Mouse (Mus musculus) CD8-positive naive resting alpha-beta T cell, adult 2 months (primary cell): ENCODE measurements around the gene Timp2.
A peak's percentile ranks its signal among the peaks of the same experiment; 100 is the strongest.
"Not testable (repeated sequence)": the region's sequence is repeated elsewhere in the genome, so short reads cannot be mapped to it uniquely, and the experiment has no call there.

Source experiments
- DNase-seq, 2 experiments: peaks; one replicate each; pipeline ENCODE4 v3.0.0; 2022; ENCODE audit warnings: low read depth in 2 of 2, low spot score in 2 of 2

The Timp2 gene

DNA sequence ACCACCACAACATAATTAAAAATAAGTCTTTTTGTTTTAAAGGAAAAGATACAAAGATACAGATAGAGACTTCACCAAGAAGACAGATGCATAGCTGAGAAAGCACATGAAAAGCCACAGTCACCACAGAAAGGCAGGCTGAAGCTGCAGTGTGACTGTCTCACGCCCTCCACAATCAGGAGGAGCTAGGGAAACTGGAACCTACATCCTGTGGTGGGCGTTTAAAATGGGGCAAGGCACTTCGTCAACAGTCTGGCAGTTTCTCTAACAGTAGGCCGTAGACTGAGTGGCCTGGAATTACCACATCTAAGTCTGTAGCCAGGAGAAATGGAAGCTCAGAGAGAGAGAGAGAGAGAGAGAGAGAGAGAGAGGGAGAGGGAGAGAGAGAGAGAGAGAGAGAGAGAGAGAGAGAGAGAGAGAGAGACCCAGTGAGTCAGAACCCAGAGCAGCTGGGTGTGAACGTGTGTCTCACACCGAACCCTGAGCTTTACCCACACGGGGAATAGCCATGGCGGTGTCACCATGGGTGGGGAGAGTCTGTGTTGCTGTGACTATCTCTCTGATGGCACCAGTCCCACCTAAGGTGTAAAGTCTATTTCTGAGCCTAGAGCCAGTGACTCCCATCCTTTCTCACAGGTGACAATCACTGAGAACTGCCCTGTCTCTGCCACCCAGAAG is 17.9 kb downstream of the Timp2 start:
- DNase-seq, result peak; percentile 63 to 73

DNA sequence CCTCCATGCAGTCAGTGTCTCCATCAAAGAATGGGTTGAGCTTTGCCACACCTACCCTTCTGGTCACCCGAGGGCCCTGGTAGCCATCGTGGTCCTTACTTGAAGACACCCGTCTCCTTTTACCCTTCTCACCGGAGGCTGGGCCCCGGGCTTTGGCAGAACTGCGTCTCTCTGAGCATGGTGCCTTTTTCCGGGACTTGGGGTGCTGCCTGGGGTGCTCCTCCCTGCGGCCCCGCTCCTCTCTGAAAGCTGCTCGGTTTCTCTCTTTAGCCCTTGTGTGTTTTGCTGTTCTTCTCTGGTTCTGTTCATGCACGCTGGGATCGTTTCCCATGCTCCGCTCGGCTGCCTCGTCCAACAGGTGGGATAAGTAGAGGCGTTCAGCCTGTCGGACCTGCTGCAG is 22.1 kb downstream of the Timp2 start:
- DNase-seq, result no peak

DNA sequence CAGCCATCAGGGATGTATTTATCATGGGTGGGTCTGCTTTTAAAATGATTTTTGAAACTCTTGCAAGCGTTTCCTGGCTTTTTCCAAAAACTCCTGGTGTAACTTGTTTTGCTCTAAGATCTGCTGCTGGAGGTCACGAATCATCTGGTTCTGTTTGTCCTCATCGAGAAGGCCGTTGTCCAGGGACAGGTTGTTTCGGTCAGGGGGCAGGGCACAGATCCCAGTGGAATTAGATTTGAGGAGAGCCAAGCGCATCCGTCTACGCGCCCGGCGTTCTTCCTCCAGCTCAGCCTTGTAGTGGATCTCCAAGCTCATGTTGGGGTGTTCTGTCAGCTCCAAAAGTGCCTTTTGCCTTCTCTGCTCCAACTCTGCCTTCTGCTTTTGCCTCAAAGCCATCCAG is 23.2 kb downstream of the Timp2 start:
- no peak for DNase-seq

DNA sequence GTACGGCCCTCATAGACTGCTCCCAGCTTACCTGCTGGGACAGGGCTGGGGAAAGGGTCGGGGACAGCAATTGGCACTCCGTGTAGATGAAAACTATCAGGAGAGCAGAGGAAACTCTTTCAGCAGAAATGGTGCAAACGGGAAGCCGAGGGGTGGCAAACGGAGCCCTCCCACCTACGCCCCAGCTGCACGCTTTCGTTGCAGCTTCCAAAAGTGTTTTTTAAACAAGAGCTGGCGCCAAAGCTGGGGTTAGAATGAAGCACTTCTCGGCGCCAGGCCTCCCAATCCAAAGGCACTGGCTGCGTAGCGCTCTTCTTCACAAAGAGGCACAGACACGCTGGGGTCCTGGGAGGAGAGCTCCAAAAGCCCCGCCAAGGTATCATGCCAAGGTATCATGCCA is 24.8 kb downstream of the Timp2 start:
- DNase-seq, result no peak

DNA sequence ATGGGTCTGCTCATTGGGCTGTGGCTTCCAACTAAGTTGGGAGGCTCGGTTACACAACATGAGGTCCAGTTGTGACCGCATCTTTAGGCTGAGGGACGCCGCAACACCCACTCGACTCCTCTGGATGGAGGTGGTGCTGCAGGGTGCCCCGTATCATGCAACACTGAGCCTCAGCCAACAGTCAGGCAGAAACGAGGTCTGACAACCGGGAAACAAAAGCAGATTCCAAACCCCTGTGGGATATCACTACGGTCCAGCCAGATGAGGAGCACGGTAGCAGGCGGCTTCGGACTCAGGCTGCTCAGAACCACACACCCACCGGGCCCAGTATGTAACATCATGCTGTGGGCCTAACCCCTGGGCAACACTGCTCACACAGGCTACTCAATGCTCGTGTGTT is 25.2 kb downstream of the Timp2 start:
- DNase-seq, result no peak

DNA sequence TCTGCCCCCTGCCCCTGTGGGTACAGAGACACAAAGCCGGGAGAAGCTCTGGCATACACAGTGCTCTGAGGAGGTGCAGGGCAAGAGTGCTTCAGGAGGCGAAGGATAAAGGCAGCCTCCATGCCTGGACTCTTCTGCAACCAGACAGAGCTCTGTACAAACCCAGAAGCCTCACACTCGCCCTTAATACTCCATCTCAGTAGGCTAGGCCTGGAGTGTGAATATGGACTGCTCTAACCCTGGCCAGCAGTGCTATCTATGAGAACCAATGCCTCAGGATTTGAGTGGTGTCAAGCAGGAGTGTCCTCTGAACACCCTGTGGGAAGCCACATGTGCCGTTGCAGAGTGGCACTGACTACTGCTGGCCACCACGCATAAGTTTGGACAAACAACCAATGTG is 26.6 kb downstream of the Timp2 start:
- no peak for DNase-seq

DNA sequence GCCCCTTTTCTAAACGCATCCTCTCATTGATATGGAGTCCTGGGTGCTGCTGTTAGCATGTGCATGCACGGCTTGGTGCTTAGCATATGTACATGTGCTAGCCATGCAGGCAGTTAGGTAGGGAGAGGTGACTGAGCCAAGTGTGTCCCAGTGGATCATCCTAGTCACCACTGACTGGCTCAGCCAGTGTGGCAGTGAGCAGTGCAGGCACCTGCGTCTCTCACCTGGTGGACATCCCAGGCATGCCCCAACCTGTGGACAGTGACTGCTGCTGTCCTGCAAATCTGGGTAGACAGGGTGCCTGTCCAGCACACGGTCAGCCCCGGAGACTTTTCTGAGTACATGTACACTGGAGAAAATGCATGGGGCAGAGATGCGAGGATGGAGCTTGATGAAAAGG is 27.0 kb downstream of the Timp2 start:
- no peak for DNase-seq

DNA sequence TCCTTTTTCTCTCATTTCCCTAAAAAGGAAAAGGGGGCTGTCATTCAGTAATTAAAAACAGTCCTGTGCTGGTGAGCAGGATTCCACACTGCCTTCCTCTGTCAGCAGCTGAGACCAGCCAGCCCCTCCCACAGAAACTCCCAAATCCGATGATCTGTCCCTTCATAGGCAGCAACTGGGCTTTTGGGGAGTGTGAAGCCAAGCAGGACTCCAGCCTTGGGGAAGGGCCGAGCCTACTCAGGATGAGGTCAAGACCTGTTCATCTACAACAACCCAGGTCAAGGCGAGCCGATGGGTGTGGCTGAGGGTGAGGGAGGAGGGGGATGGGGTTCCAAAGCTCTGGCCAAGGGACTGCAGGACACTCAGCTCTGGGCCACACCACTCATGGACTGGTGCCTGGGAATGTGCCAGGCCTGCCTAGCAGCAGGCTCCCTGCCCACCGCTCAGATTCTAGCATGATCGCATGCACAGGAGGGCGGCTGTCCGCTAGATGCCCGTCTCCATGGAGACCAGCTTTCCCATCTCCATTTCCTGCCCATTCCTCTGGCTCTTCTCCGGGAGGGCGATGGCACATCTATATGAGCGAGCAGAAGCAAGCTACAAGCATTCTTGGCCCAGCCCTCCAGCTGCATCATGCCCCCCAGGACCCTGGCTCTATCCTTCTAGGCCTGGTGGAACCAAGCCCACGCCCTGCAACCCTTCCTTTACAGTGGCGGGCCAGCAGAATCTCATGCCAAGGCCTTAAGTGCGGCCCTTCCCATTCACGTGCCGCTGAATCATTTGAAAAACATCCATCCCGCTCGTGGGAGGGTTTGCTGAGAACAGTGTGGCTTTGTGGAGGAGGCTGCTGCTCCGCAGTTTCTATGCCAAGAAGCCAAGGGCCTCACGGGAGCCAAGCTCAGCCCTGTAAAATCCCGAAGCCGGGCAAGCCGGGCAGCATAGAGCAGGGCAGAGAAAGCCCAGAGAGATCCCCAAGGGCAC is 28.3 kb downstream of the Timp2 start:
- DNase-seq, result no peak

DNA sequence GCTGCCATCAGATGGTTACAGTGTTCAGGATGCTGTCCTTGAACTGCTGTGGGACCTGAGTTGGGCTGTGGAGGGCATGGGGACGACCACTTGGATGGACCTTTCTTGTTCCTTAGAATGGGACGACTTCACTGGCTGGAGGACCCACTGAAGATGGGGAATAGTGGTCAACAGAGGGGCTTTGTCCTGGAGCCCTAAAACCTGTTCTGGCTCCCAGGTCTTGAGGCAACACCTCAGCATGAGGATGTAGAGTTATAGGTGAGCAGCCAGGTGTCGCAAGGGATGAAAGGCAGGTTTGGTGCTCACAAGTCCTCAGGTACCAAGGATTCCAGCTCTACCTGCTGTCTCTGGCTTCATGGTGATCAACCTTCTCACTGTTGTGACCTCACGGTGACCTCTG is 29.0 kb downstream of the Timp2 start:
- DNase-seq, result no peak

DNA sequence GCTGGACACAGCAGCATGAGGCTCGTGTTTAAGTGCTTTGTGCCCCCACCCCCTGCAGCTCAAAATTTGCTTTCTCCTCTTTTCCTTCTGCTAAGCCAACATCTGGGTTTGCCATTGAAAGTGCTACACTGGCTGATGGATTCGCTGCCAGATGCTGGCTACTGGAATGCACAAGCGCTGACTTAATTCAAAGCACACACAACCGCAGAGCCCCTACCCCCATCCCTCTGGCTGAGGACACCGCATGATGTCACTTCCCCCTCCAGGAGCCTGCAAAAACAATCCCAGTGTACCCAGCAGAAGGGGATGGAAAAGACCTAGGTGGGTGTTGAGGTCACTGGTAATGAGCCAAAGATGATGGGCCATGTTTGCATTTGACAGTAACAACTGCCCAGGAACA is 31.0 kb downstream of the Timp2 start:
- DNase-seq, result no peak

DNA sequence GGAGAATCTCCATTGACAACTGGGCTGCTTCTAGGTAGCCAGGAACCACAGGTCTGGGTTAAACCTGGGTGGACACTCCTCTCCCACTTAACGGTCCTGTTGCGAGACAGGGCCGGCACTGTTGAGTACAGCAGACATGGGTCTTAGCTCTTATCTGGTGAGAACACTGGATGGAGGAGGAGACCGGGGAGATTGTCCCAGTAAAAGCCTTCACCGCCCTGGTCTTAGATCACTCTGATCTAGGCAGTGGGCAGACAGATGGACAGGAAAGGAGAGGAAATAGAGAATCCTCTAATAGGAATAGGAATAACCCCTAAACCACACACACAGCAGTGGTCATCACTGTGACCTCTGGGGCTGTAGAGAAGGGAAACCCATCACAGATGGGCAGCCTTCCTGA is 31.6 kb downstream of the Timp2 start:
- DNase-seq, result no peak

DNA sequence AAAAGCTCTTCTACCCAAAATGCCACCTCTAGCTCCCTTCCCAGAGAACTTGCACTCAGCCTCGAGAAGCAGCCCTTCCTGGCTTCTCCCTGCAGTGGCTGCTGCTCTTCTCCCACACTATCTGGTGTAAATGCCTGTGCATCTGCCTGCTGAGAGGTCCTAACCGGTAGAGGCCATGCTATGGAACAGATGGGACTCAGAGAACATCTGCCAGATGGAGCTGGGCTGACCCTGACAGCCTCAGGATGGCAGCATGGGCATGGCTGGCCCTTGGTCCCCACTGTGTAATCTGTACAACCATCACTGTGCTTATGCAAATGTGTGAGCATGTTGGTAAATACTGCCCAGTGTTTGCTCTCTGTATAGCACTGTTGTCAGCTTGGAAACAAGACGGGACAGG is 32.9 kb downstream of the Timp2 start:
- no peak for DNase-seq

DNA sequence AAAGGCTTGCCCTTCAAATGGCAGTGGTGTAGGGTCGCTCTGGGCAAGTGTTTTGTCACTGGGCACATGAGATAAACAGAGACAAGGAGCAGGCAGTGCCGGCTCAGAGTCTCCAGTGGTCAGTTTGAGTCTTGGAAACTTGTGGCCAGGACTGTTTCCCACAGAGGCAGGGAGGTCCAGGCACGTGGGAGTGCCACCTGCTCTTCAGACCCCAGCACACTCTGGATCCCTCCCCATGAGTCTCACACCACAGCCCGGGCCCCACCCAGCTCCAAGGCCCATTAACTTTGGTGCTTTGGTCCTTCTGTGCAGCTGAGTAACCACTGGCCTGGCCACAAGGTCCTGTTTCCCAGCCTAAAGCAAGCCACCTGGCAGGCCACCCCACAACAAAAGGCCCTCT is 33.6 kb downstream of the Timp2 start:
- no peak for DNase-seq

DNA sequence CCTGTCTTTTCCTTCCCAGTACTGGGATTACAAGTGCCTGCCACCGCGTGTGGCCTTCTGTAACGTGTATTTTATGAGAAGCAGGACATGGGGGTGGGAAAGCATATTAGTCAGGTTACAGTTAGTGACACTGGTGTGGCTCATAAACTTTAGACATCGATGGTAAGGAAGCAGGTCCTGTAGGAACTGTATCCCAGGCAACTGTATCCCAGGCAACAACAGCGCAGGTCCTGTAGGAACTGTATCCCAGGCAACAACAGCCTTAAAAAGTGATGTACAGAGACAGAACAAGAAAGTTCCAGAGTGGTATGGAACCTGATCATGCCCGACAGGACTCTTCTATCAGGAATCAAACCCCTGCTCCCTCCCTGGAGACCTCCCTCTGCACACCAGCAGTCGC is 34.0 kb downstream of the Timp2 start:
- no peak for DNase-seq

DNA sequence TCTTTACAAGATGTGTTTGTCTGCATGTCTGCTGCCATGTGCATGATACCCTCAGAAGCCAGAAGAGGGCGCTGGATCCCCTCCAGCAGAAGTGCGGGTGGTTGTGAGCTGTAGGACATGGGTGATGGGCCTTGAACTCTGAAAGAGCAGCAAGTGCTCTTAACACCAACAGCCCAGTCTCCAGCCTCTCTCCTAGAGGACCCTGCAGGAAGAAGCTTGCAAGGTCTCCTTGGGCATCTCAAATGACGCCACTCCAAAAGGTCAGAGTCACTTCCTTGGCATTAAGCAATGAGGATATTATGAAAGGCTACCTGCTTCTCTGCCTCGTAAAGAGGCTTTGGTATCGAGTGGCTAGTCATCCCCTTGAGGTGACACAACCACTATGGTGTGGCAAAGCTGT is 36.9 kb downstream of the Timp2 start:
- DNase-seq, result peak; percentile 68 to 74

DNA sequence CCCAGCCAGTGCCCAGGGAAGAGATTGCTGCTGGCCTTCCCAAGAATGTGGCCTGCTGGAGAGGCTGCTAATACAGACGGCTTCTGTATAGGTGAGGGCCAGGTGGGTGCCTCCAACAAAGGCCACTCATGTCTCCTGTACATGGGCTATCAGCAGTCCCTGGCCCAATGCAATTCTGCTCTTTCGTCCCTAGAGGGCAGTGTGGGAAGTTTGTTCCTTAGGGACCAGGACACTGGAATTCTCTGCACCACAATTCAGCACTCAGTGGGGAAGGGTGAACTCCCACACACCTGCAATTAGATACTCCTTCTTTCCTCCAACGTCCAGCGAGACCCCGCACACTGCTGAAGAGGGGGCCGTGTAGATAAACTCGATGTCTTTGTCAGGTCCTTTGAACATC is 38.4 kb downstream of the Timp2 start:
- DNase-seq, result peak; percentile 38 to 46

DNA sequence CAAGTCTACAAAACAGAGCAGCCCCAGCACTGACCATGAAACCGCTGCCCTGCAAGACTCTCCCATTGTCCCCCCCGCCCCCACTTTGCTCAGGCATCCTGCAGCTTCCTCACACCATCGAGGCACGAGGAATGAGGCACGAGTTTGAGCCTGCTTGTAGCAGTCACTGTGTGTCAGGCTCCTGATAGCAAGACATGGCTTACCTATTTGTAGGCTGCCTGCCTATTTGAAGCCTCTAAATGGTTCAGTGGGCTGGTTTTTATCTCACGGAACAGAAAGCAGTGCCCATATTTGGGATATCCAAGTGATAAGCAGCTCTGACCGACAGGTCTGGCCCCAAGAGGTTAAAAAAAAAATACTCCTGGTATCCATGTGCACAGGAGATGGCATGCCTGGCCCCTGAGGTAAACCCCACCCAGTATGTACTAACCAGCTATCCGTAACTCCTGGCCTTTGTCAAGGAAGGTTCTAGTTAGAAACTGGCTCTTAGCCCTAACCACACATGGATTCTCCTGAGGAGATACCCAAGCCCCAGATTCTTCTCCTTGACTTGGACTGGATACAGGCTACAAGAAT is 39.2 kb downstream of the Timp2 start:
- DNase-seq, result no peak

DNA sequence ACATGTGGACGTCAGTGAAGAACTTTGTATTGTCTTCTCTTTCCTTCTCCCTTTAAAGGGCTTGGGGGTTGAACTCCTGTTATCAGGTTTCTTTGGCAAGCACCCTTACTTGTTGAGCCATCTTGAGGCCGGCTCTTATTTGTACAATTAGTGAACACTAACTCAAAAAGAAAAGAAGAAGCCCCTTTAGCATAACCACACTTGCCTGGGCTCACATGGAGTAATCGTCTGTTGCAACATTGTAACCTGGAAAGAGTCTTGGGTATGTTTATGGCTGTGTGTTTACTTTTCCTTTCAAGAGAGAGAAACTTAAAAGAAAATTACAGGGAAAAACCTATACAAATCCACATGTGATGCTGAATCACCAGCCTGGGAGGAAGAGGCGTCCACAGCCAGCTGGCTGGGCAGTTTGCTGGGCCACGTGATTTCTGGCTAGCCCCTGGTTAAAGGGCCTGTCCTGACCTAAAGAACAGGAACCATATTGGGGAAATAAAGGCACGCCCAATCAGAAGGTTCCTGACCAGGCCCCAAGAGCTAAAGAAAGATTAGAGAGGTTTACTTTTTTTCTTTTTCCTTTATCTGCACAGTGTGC is 43.3 kb downstream of the Timp2 start:
- no peak for DNase-seq

DNA sequence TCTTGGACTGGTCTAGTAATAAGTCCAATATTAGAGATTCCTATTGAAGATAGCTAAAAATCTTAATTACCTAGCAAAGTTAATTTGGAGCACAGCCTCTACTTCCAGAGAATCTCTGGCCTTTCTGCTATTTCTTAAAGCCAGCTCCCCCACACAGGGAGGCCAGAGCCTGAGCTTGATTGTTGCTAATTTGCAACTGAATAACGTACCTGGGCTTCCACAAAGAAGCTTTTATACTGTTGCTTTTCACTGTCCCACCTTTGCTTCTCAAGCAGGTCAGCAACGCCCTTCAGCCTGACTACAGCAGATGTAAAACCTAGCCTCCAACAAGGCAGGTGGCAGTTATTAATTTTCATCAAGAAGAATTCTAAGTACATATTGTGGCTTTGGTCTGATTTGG is 47.6 kb downstream of the Timp2 start:
- not testable (repeated sequence) for DNase-seq

DNA sequence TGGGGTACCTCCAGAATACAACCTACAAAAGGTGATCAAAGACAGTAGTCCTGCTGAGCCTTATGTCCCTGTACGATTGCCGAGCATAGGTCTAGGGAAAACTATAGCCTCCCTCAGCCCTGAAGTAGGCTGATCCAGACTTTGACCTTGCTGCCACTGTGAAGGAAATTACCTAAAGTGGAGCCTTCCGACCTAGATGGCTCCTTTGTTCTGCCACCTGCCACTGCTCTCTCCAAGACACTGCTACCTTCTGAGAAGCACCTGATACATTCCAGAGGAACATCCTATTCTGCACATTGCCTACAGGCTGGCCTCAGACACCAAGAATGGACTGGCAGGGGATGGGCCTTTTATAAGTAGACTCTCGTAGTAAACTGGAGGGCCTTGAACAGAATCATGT is 51.6 kb downstream of the Timp2 start:
- not testable (repeated sequence) for DNase-seq

DNA sequence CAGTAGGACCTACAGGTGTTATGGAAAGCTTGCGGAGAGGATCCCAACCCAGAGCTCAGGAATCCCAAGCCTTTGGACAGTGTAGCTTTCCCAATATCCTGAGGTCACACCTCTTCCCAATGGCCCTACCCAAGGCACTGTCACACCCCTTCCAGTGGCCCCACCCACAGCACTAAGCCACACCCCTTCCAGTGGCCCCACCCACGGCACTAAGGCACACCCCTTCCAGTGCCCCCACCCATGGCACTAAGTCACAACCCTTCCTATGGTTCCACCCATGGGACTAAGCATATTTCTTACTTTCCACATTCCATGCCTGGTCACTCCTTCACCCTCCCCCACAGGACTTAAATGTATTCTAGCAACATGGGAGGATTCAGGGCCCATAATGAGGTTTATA is 56.7 kb downstream of the Timp2 start:
- DNase-seq, result no peak

DNA sequence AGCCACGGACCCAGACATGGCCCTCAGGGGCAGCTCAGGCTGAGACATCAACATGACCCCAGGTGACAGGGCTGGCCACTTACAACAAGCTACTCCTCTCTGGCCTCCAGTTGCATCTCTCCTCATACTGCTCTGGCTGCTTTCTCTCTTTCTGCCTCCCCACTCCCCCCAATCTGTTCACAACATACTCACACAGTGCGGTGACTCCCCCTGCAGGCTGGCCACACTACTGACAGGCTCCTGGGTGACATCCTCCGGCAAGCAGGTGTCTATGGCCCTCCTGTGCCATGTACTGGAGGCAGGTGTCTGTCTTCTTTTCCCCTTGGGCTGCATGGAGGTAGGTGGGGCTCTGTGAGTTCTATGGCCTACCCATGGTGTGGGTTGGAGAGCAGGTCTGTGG is 57.6 kb downstream of the Timp2 start:
- no peak for DNase-seq
